14 mouse cellular contexts compared by ENCODE assay signal in genomic region chr1:114862927-114863326, GRCm38 (mm10).
DNase-seq lines count a peak whose midpoint lies in the region; TF ChIP-seq lines count a peak whose summit lies in the region.
"Had no signal": no experiment of that assay in that cellular context is flagged by ENCODE, and none has a peak within 500 bp of the region (broad histone marks: within the 10 kb centered on the region; RNA-seq: fewer than 3 reads in every experiment).

No protein-coding gene starts in this region.

- H3K27me3 ChIP-seq in heart, embryonic 10.5 days (ENCODE audit: insufficient read depth, poor library complexity, severe bottlenecking), result no peaks in the 10 kb centered on the region
- H3K27me3 ChIP-seq: embryonic facial prominence, embryonic 12.5 days; heart, embryonic 15.5 days; limb, embryonic 15.5 days had no signal

- peak; percentile 22 for DNase-seq in heart, adult 11 months
- no peak for DNase-seq in heart, embryonic 10.5 days (ENCODE audit: low spot score)
- peak; percentile 81 for DNase-seq in brain, embryonic 14.5 days (ENCODE audit: low read depth)
- DNase-seq in cerebellum, adult 8-10 months, result peak; percentile 47
- peak; percentile 13 to 23 for DNase-seq in layer of hippocampus, adult 8-10 months (ENCODE audit: low spot score in 2 of 2)
- no peak for DNase-seq in gastrocnemius, postnatal 4 days (ENCODE audit: low spot score in 2 of 2)
- no peak for DNase-seq in neural tube, embryonic 10.5 days (ENCODE audit: extremely low spot score, low spot score)
- no peak for DNase-seq in retina, embryonic 14.5 days (ENCODE audit: low spot score)
- DNase-seq: gastrocnemius, adult 2 months; thymus, postnatal 36 days had no signal

- TF ChIP-seq POLR2A in brain, embryonic 14.5 days (IDR thresholded peaks at IDR 0.05; ENCODE audit: borderline replicate concordance, extremely low read depth, insufficient read depth, insufficient read length, poor library complexity, severe bottlenecking), result no peak

- WGBS in heart, embryonic 10.5 days, result 69% methylated on average over 2 of the region's 2 CpGs

- H3K9me3 ChIP-seq in heart, embryonic 10.5 days, result no peaks in the 10 kb centered on the region
- H3K9me3 ChIP-seq: embryonic facial prominence, embryonic 12.5 days; heart, embryonic 15.5 days; limb, embryonic 15.5 days; midbrain, embryonic 10.5 days had no signal

- no peaks in the 10 kb centered on the region for H3K4me1 ChIP-seq in heart, embryonic 10.5 days
- H3K4me1 ChIP-seq: embryonic facial prominence, embryonic 12.5 days; heart, embryonic 15.5 days; limb, embryonic 15.5 days; midbrain, embryonic 10.5 days had no signal

- TF ChIP-seq CTCF in brain, embryonic 14.5 days (IDR thresholded peaks at IDR 0.05; ENCODE audit: borderline replicate concordance, extremely low read depth, insufficient read depth, insufficient read length), result no peak

- H3K36me3 ChIP-seq in heart, embryonic 10.5 days, result no peaks in the 10 kb centered on the region
- H3K36me3 ChIP-seq: embryonic facial prominence, embryonic 12.5 days; heart, embryonic 15.5 days; limb, embryonic 15.5 days; midbrain, embryonic 10.5 days had no signal

- H3K27ac ChIP-seq in heart, embryonic 10.5 days, result no peak overlapping the region
- H3K27ac ChIP-seq: embryonic facial prominence, embryonic 12.5 days; gastrocnemius, adult 2 months; heart, embryonic 15.5 days; limb, embryonic 15.5 days; midbrain, embryonic 10.5 days had no signal

- no peak overlapping the region for H3K4me3 ChIP-seq in heart, embryonic 10.5 days
- H3K4me3 ChIP-seq: embryonic facial prominence, embryonic 12.5 days; gastrocnemius, adult 2 months; heart, embryonic 15.5 days; limb, embryonic 15.5 days; midbrain, embryonic 10.5 days had no signal

Comparison
In these comparisons a context has a peak if more than half of its experiments do, and no peak if none do; other contexts are left out.
1. DNase-seq: peak in heart, adult 11 months (single experiment), brain, embryonic 14.5 days (single experiment), cerebellum, adult 8-10 months (single experiment) and layer of hippocampus, adult 8-10 months (2 of 2); none in heart, embryonic 10.5 days (single experiment), gastrocnemius, postnatal 4 days (0 of 2), neural tube, embryonic 10.5 days (single experiment) and retina, embryonic 14.5 days (single experiment).